Mouse (Mus musculus) midbrain, embryonic 15.5 days (tissue): ENCODE measurements at regions not wholly inside any gene's neighbourhood (a gene's known extent, or its start where the extent isn't known, plus 50 kb on each side); places are given as distances from the start of the nearest gene placed in this dataset.
"Not testable (repeated sequence)": the region's sequence is repeated elsewhere in the genome, so short reads cannot be mapped to it uniquely, and the experiment has no call there.

Source experiments
- ATAC-seq: fragments of 200-750 bp; cut with Nextera tagmentation; replicated peaks from 2 replicates; pipeline ENCODE4 v1.8.0; 2017; ENCODE audit warnings: moderate TSS enrichment
- H3K27ac ChIP-seq: fragments of 300-500 bp; sonication (generic); 2 replicates; pipeline ENCODE4 v1.5.1; 2015; ENCODE audit warnings: mild to moderate bottlenecking, inconsistent platforms
- H3K27me3 ChIP-seq: fragments of 300-500 bp; sonication (generic); replicated peaks from 2 replicates; pipeline ENCODE4 v1.6.1; 2015; ENCODE audit warnings: inconsistent platforms
- H3K36me3 ChIP-seq: fragments of 300-500 bp; sonication (generic); replicated peaks from 2 replicates; pipeline ENCODE4 v1.6.1; 2015; ENCODE audit warnings: inconsistent platforms
- H3K4me1 ChIP-seq: fragments of 300-500 bp; sonication (generic); 2 replicates; pipeline ENCODE4 v1.6.1; 2015; ENCODE audit warnings: inconsistent platforms
- H3K4me2 ChIP-seq: fragments of 300-500 bp; sonication (generic); 2 replicates; pipeline ENCODE4 v1.6.1; 2015; ENCODE audit warnings: inconsistent platforms, mild to moderate bottlenecking, moderate library complexity
- H3K4me3 ChIP-seq: fragments of 300-500 bp; sonication (generic); 2 replicates; pipeline ENCODE4 v1.5.1; 2015; ENCODE audit warnings: mild to moderate bottlenecking, inconsistent platforms
- H3K9ac ChIP-seq: fragments of 300-500 bp; sonication (generic); 2 replicates; pipeline ENCODE4 v1.6.1; 2015; ENCODE audit warnings: mild to moderate bottlenecking, inconsistent platforms
- H3K9me3 ChIP-seq: fragments of 300-500 bp; sonication (generic); 2 replicates; pipeline ENCODE4 v1.6.1; 2016; ENCODE audit warnings: inconsistent platforms
- WGBS: fragments of 180-500 bp; shearing (Covaris S2); methylation state at CpG from one replicate; pipeline ENCODE4 v1.1.7; 2015; ENCODE audit warnings: mixed read lengths; 5-methylcytosine and 5-hydroxymethylcytosine counted together

- peak overlapping the region; percentile 71 for H3K27ac ChIP-seq
These were observed 118.1 kb downstream of the Mmrn1 start for GRCm38 (mm10) chr6:61042667-61043523.

GRCm38 (mm10) chr6:61043524-61044450, 119.0 kb downstream of the Mmrn1 start:
- peak overlapping the region; percentile 71 for H3K27ac ChIP-seq
- H3K9ac ChIP-seq = no peak overlapping the region
- H3K4me2 ChIP-seq = 0 out of 2 replicates have a peak overlapping the region, but pooled peaks have one; percentile 22
- no peaks in the 10 kb centered on the region for H3K27me3 ChIP-seq
- no peaks in the 10 kb centered on the region for H3K9me3 ChIP-seq
- no peaks in the 10 kb centered on the region for H3K36me3 ChIP-seq
- no peak overlapping the region for H3K4me3 ChIP-seq
- 47% methylated on average over 9 of the region's 9 CpGs for WGBS
- H3K4me1 ChIP-seq = peaks cover 12% of the 10 kb centered on the region
- peak; percentile 66 for ATAC-seq

More at GRCm38 (mm10) chr6:61042667-61043523, 118.1 kb downstream of the Mmrn1 start:
- H3K4me1 ChIP-seq = peaks cover 12% of the 10 kb centered on the region
- 18% methylated on average over 15 of the region's 15 CpGs for WGBS
- H3K36me3 ChIP-seq = no peaks in the 10 kb centered on the region
- H3K27me3 ChIP-seq = no peaks in the 10 kb centered on the region
- no peaks in the 10 kb centered on the region for H3K9me3 ChIP-seq
- H3K9ac ChIP-seq = no peak overlapping the region
- peak overlapping the region; percentile 22; the same call in 1 of the 2 replicates for H3K4me2 ChIP-seq
- no peak overlapping the region for H3K4me3 ChIP-seq
- ATAC-seq = peak; percentile 96

- H3K27me3 ChIP-seq, H3K4me2 ChIP-seq, H3K9me3 ChIP-seq, H3K27ac ChIP-seq, H3K9ac ChIP-seq, H3K4me3 ChIP-seq, ATAC-seq, H3K36me3 ChIP-seq: not testable (repeated sequence)
- H3K4me1 ChIP-seq = peaks cover 11% of the 10 kb centered on the region
- 74% methylated on average over 6 of the region's 6 CpGs for WGBS
These were observed 122.9 kb downstream of the Mmrn1 start for GRCm38 (mm10) chr6:61047667-61048066.

- Histone ChIP-seq H3K27me3 (no peaks in the 10 kb centered on the region), H3K4me2 (no peak overlapping the region), H3K4me1 (peaks cover 15% of the 10 kb centered on the region), H3K9me3 (no peaks in the 10 kb centered on the region), H3K9ac (no peak overlapping the region), H3K27ac (no peak overlapping the region), H3K4me3 (no peak overlapping the region), H3K36me3 (no peaks in the 10 kb centered on the region)
- 39% methylated on average over 4 of the region's 4 CpGs for WGBS
- ATAC-seq = no peak
These were observed 117.0 kb upstream of the Ccser1 start for GRCm38 (mm10) chr6:61063129-61063528.

- Histone ChIP-seq H3K9me3 (no peaks in the 10 kb centered on the region), H3K27me3 (no peaks in the 10 kb centered on the region), H3K27ac (no peak overlapping the region), H3K36me3 (no peaks in the 10 kb centered on the region), H3K4me1 (peaks cover 16% of the 10 kb centered on the region), H3K4me3 (no peak overlapping the region), H3K4me2 (no peak overlapping the region), H3K9ac (no peak overlapping the region)
- no peak for ATAC-seq
These were observed 114.4 kb upstream of the Ccser1 start for GRCm38 (mm10) chr6:61065769-61066168.

GRCm38 (mm10) chr6:61066501-61067282, 113.4 kb upstream of the Ccser1 start:
- Histone ChIP-seq H3K9ac (no peak overlapping the region), H3K27me3 (no peaks in the 10 kb centered on the region), H3K4me1 (peaks cover 16% of the 10 kb centered on the region), H3K4me2 (no peak overlapping the region), H3K27ac (no peak overlapping the region), H3K36me3 (no peaks in the 10 kb centered on the region), H3K9me3 (no peaks in the 10 kb centered on the region), H3K4me3 (no peak overlapping the region)
- ATAC-seq = 0 out of 2 replicates have a peak, but pooled peaks have one; percentile 19
- 18% methylated on average over 10 of the region's 10 CpGs for WGBS

- Histone ChIP-seq H3K9ac (no peak overlapping the region), H3K4me3 (no peak overlapping the region), H3K4me2 (no peak overlapping the region), H3K27me3 (no peaks in the 10 kb centered on the region), H3K4me1 (peaks cover 16% of the 10 kb centered on the region), H3K9me3 (no peaks in the 10 kb centered on the region), H3K36me3 (no peaks in the 10 kb centered on the region), H3K27ac (no peak overlapping the region)
- WGBS = 7% methylated on average over 10 of the region's 10 CpGs
- peak; percentile 59; the same call in 1 of the 2 replicates for ATAC-seq
These were observed 112.6 kb upstream of the Ccser1 start for GRCm38 (mm10) chr6:61067355-61068116.

GRCm38 (mm10) chr6:61068117-61068489, 112.0 kb upstream of the Ccser1 start:
- no peak for ATAC-seq
- Histone ChIP-seq H3K4me1 (peaks cover 16% of the 10 kb centered on the region), H3K9ac (no peak overlapping the region), H3K4me3 (no peak overlapping the region), H3K36me3 (no peaks in the 10 kb centered on the region), H3K27me3 (no peaks in the 10 kb centered on the region), H3K4me2 (no peak overlapping the region), H3K9me3 (no peaks in the 10 kb centered on the region), H3K27ac (no peak overlapping the region)
- 3% methylated on average over 1 of the region's 1 CpGs for WGBS

- Histone ChIP-seq H3K4me1 (no peaks in the 10 kb centered on the region), H3K4me3 (no peak overlapping the region), H3K9ac (no peak overlapping the region), H3K4me2 (no peak overlapping the region), H3K36me3 (no peaks in the 10 kb centered on the region), H3K27me3 (no peaks in the 10 kb centered on the region), H3K9me3 (no peaks in the 10 kb centered on the region), H3K27ac (no peak overlapping the region)
- no peak for ATAC-seq
- WGBS = 90% methylated on average over 3 of the region's 3 CpGs
These were observed 106.9 kb upstream of the Ccser1 start for GRCm38 (mm10) chr6:61073267-61073666.

GRCm38 (mm10) chr6:61073794-61074193, 106.3 kb upstream of the Ccser1 start:
- no peaks in the 10 kb centered on the region for H3K4me1 ChIP-seq
- no peaks in the 10 kb centered on the region for H3K36me3 ChIP-seq
- H3K9ac ChIP-seq = no peak overlapping the region
- H3K27ac ChIP-seq = no peak overlapping the region
- 65% methylated on average over 2 of the region's 2 CpGs for WGBS
- H3K9me3 ChIP-seq = no peaks in the 10 kb centered on the region
- ATAC-seq = no peak
- no peak overlapping the region for H3K4me2 ChIP-seq
- H3K4me3 ChIP-seq = no peak overlapping the region
- H3K27me3 ChIP-seq = no peaks in the 10 kb centered on the region

GRCm38 (mm10) chr6:61074700-61075099, 105.4 kb upstream of the Ccser1 start:
- Histone ChIP-seq H3K27me3 (no peaks in the 10 kb centered on the region), H3K4me1 (no peaks in the 10 kb centered on the region), H3K27ac (no peak overlapping the region), H3K4me3 (no peak overlapping the region), H3K4me2 (no peak overlapping the region), H3K9me3 (no peaks in the 10 kb centered on the region), H3K9ac (no peak overlapping the region), H3K36me3 (no peaks in the 10 kb centered on the region)
- no peak for ATAC-seq
- WGBS = 94% methylated on average over 3 of the region's 3 CpGs
